Mouse (Mus musculus): Measurements from ENCODE around the gene Rack1.
A peak's percentile ranks its signal among the peaks of the same experiment; 100 is the strongest.
"Not testable (repeated sequence)": the region's sequence is repeated elsewhere in the genome, so short reads cannot be mapped to it uniquely, and the experiment has no call there.

Rack1 gene

DNA sequence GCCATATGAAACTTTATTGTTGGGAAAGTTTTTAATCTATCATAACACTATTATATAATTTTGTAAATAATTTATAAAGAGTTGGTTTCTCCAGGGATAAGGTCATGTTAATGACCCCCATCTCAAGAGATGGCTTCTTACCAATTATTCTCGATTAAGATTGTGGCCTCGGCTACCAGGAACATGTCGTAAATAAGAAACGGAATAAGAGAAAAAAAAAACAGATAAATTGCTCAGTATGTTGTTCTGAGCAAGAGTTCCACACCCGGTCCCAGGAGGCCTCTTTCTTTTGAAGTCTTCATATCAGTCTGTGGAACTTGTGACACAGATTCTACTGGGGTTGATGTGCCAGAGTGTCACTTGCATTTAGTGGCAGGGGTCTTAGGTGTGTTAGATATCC, 41.1 kb downstream of the Rack1 start:
- DNase-seq (ENCODE audit: low spot score), result no peak

DNA sequence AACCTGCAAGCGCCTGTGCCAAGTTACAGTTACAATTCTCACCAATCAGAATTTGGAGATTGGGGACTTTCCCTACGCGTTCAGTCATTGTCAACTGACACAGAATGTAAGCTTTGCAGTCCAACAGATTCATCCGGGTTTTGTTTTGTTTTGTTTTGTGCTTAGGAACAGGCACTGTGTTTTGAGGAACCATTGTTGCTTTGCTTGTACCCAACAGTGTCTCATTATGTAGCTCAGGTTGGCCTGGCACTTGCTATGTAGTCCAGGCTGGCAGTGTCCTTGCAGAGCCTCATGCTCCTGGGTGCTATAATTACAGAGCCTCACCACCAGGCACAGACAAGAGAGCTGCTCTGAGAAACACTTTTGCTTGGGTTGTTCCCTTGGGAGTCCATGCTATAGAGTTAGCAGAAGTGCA, 42.3 kb downstream of the Rack1 start:
- DNase-seq (ENCODE audit: low spot score), result no peak

DNA sequence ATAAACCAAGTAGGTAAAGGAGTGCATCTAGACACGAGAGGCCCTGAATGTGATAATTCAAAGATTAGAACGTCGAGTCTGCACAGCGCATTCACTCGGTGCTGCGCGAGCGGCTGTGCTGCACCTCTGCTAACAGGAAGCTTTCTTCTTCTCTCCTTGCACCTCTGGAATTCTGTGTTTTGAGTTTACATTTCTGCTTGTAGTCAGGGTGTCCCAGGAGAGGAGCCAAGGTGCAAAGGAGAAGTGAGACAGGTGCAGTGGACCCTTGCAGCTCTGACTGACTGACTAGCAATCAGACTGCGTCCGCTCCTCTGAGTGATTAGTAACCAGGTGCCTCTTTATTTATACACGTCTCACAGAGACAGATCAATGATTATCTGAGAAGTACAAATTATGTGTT, 43.1 kb downstream of the Rack1 start:
- no peak for DNase-seq (ENCODE audit: low spot score)

DNA sequence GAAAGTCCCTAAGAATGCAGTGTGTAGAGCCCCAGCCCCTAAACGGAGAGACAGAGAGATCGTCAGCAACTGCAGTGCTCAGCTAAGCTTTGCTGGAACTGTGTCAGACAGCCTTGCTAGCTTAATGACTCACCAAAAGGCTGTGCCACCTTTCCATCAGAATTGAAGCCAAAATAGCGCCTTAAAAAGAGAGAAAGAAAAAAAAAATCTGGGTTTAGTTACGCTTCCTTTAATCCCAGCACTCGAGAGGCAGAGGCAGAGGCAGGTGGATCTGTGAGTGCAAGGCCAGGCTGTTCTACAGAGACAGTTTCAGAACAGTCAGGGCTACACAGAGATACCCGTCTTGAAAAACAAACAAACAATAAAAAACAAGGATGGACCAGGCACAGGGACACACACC, 44.2 kb downstream of the Rack1 start:
- DNase-seq (ENCODE audit: low spot score), result no peak

DNA sequence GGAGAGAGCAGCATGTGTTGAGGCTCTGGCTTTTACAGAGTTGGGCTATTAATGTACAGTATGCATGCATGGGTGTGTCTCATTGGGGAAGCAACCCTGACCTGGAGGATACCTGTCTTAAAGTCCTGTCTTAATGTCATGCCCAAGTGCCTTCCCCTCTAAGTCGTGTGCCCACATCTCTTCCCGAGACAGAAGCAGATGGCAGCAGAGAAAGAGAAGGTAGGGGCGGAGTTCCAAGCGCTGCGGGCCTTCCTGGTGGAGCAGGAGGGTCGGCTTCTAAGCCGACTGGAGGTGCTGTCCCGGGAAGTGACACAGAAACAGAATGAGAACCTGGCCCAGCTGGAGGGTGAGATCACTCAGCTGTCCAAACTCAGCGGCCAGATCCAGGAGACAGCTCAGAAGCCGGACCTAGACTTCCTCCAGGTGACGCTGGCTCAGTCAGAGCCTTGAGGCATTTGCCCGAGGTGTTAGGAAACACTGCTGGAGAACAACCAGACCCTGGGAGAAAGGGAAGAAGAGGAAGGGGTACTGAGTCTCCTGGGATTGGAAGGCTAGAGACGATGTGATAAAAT, 45.2 kb downstream of the Rack1 start:
- no peak for DNase-seq (ENCODE audit: low spot score)

DNA sequence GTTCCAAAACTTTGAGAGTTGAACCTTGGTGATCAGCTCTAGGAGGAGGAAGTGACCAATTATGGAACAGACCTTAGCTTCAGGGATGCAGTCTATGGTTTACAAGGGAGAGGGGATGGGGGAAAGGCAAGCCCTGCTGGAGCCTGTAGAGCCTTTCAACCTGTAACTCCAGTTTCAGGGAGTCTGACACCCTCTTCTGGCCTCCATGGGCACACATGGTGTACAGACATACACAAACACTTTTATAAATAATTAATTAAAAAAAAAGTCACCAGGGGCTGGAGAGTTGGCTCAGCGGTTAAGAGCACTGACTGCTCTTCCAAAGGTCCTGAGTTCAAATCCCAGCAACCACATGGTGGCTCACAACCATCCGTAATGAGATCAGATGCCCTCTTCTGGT, 46.2 kb downstream of the Rack1 start:
- not testable (repeated sequence) for DNase-seq (ENCODE audit: low spot score)

DNA sequence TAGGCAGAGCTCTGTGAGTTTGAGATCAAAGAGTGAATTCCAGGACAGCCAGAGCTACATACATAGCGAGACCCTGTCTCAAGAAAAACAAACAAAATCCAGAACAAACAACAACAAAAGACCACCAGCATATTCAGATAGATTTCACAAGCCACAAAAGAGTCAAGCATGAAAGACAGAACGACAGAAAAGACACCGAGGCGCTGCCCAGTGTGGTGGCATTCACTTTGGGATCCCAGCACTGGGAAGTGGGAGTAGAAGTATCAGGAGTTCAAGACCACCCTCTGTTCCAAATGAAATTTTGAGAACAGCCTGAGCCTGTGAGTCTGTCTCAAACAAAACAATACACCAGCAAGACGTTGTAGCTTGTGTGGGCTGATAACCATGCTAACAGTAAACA, 46.7 kb downstream of the Rack1 start:
- no peak for DNase-seq (ENCODE audit: low spot score)

DNA sequence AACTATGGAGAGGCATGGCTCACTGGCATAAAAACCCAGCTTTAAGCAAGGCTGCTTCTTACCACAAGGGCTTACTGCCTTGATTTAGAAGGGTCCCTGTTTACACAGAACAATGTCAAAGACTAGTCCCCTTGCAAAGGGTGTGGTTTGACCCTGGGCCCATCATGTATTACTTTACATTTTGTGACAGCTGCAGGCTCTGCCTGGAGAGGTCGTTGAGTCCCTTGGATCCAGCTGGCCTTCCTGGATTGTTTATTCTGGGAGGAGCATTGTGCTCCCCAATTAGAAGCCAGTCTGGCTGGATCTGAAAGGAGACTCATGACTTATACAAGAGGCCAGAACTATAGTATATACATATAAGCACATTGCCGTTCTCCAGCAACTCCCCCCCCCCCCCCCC, 50.1 kb downstream of the Rack1 start:
- DNase-seq (ENCODE audit: low spot score), result no peak

DNA sequence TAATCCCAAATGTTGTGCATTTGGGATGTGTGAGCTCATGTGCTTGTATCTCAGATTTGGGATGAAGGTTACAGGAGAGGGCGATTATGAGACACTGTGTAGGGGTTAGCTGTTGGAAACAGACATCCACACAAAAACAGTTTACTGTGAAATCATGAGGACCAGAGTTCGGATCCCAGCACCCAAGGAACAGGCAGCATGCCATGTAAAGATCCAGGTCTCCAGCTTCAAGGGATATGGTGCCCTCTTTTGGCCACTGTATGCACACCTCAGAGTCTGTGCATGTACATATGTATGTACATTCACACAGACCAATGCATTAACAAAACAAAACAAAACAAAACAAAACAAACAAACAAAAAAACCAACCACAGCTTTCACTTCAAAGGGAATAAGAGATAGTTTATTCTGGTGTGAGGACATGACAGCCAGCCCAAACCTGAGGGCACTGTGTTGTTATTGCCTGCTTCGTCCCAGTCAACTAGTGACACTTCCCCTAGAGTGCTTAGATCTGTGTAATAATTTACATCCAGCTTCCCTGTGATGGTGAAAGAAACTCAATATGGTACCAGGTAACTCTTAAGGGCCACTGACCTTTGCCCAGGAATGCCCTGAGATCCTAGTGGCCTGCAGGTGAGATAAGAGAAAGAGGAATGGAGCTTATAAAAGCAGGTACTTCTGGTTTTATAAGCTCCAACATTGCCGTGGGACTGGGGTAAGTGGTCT, 51.3 kb downstream of the Rack1 start:
- DNase-seq (ENCODE audit: low spot score), result no peak

DNA sequence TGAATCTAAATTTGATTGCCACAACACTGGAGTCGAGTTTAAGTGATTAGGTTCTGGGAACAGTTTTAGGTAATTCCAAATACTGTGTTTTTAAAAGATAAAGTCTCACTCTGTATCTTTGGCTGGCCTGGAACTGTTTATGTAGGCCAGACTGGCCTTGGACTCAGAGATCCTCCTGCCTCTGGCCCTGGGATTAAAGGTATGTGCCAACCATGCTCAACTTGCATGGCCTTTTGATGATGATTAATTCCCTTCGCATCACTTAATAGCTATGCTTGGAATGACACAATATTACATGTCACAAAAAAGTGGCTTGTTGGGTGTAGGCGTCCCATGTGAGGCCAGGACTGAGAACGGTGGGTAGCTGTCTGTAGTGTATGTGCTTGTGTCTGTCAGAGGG, 52.1 kb downstream of the Rack1 start:
- DNase-seq (ENCODE audit: low spot score), result no peak

DNA sequence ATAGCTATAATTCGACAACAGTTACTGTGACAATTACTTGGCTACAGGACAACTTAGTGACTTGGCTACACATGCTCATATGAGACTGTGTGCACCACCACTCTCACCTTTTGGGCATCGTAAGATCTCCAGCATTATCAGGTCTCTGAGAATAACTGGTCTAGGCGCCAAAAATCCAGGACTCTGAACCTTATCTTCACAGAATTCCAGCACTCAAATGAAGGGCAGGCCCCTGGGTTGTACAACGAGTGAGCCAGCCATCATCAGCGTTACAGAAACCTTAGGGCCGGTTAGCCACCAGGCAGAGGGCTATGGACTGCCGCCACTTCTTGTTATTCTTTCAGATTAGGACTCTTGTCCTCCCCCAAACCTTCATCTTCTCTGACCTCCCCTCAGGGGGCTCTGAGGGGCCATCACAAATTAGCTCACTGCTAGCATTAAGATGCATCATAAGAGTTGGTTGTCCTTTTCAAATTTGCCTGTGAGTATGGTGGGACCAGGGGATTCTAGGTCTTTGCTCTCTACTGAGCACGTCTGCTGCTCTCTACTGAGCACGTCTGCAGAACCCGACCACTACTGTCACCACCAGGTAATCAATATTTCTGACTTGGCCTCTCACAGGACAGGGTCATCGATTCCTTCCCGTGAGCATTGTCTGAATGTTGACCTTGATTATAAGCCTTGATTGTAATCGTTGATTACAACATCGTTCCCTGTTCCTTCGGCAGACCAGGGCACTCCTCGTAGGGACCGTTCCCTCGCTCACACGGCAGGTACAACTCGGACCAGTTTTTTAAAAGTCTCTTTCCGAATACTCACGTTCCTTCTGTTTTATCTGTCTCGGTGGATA, 52.7 kb downstream of the Rack1 start:
- no peak for DNase-seq (ENCODE audit: low spot score)

DNA sequence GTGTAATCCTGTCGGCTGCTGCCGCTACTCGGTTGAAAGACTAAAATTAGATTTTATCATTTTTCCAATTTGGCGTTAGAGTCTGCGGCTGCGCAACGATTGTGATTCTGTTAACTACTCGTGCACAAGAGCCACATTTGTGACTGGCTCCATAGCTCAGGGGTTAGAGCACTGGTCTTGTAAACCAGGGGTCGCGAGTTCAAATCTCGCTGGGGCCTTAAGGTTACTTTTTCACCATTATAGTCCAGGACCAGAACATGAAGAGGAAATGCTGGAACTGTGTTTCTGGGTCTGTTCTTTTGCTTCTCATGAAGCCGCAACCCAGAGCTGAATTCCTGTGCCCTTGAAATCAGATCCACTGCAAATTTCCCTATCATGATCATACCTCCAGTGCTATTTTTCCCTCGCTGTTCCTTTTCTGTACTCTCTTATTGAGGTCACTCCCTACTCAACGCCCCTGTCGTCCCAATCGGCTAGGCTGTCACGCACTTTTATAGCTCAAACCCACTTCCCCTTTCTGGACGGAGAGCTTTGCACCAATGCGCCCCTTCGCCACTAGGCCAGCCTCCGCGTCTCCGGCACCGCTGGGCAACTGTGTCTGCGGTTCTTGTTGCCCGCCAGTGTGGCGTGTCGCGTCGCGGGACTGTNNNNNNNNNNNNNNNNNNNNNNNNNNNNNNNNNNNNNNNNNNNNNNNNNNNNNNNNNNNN, 53.5 kb downstream of the Rack1 start:
- DNase-seq (ENCODE audit: low spot score), result peak; percentile 74

Measured in ovary, adult 18-20 months (tissue).